Mouse (Mus musculus): Measurements from ENCODE around the gene Swap70. TPM values are rescaled to one million over a fixed set of nuclear protein-coding genes. Genes with fewer than 3 reads are reported as not detected.
A peak's percentile ranks its signal among the peaks of the same experiment; 100 is the strongest.

Gene Swap70
- total and polyA plus RNA-seq, 3 experiments, result 18.3 to 23.3 TPM; not detected in 1

GRCm38 (mm10) chr7:110236085-110236484 is 14.6 kb downstream of the Swap70 start:
- Histone ChIP-seq H3K27me3 (ENCODE audit: control insufficient read depth in 1 of 2, insufficient read depth in 2 of 2, low read length in 2 of 2) (no peaks in the 10 kb centered on the region), H3K9ac (ENCODE audit: control insufficient read depth, low read depth, low read length, poor library complexity, severe bottlenecking) (no peak overlapping the region), H3K9me3 (replicated peaks; ENCODE audit: insufficient read depth, low read length) (no peaks in the 10 kb centered on the region), H3K36me3 (ENCODE audit: control insufficient read depth in 1 of 2, insufficient read depth in 2 of 2, low read length in 2 of 2) (peaks cover 0 to 20% of the 10 kb centered on the region in 2 experiments; a peak in 2 of 4 replicates), H3K27ac (ENCODE audit: control insufficient read depth, low read depth, low read length) (0 out of 2 replicates have a peak overlapping the region, but pooled peaks have one; percentile 3), H3K4me1 (ENCODE audit: control insufficient read depth in 1 of 2, insufficient read depth in 2 of 2, low read length in 2 of 2) (peaks cover 16 to 23% of the 10 kb centered on the region in 2 experiments), H3K79me2 (ENCODE audit: control insufficient read depth, insufficient read depth, low read length, poor library complexity) (peaks cover 5% of the 10 kb centered on the region), H3K4me3 (ENCODE audit: control insufficient read depth in 1 of 2, insufficient read depth in 1 of 2, low read depth in 2 of 2, low read length in 2 of 2) (no peak overlapping the region)
- peak; percentile 48 for DNase-seq (ENCODE audit: low read depth, low spot score)
- TF ChIP-seq ZC3H11A (IDR thresholded peaks at IDR 0.05; ENCODE audit: low read depth, low read length), result no peak
- TF ChIP-seq JUND (IDR thresholded peaks at IDR 0.05; ENCODE audit: low read depth, low read length), result no peak
- no peak for TF ChIP-seq USF2 (IDR thresholded peaks at IDR 0.05; ENCODE audit: borderline replicate concordance in 1 of 2, insufficient read depth in 1 of 2, low read depth in 1 of 2, low read length in 2 of 2)
- TF ChIP-seq EP300 (IDR thresholded peaks at IDR 0.05; ENCODE audit: low read depth in 1 of 2, low read length in 2 of 2), result peak; percentile 24 to 35; a peak in 3 of 4 replicates
- TF ChIP-seq CTCF (IDR thresholded peaks at IDR 0.05 in 2 of 3, conservative IDR thresholded peaks at IDR 0.05 in 1 of 3; ENCODE audit: control insufficient read depth in 1 of 3, insufficient read depth in 1 of 3, low read depth in 2 of 3, low read length in 3 of 3, poor library complexity in 1 of 3, severe bottlenecking in 1 of 3), result no peak
- no peak for TF ChIP-seq POLR2AphosphoS2 (IDR thresholded peaks at IDR 0.05; ENCODE audit: low read length)
- 0 out of 2 replicates have a peak, but pooled peaks have one; percentile 1 for TF ChIP-seq USF1 (IDR thresholded peaks at IDR 0.05; ENCODE audit: low read depth, low read length)
- 0 out of 2 replicates have a peak, but pooled peaks have one; percentile 42 for TF ChIP-seq SIN3A (IDR thresholded peaks at IDR 0.05; ENCODE audit: low read length)
- TF ChIP-seq MYB (IDR thresholded peaks at IDR 0.05; ENCODE audit: low read depth, low read length), result no peak
- TF ChIP-seq RCOR1 (IDR thresholded peaks at IDR 0.05; ENCODE audit: low read depth, low read length), result no peak
- TF ChIP-seq GATA1 (IDR thresholded peaks at IDR 0.05; ENCODE audit: low read depth, low read length), result peak; percentile 60
- no peak for TF ChIP-seq TAL1 (IDR thresholded peaks at IDR 0.05; ENCODE audit: low read length)
- TF ChIP-seq MXI1 (IDR thresholded peaks at IDR 0.05; ENCODE audit: low read depth, low read length), result 0 out of 2 replicates have a peak, but pooled peaks have one; percentile 11
- TF ChIP-seq SMC3 (IDR thresholded peaks at IDR 0.05; ENCODE audit: low read depth, low read length), result no peak
- peak; percentile 59; the same call in 1 of the 2 replicates for TF ChIP-seq CHD1 (IDR thresholded peaks at IDR 0.05; ENCODE audit: low read depth, low read length)
- no peak for TF ChIP-seq RAD21 (IDR thresholded peaks at IDR 0.05; ENCODE audit: low read depth, low read length)
- TF ChIP-seq MAX (IDR thresholded peaks at IDR 0.05; ENCODE audit: low read length), result peak; percentile 31; the same call in 1 of the 2 replicates
- no peak for TF ChIP-seq E2F4 (IDR thresholded peaks at IDR 0.05; ENCODE audit: borderline replicate concordance, low read depth, low read length)
- TF ChIP-seq MYC (IDR thresholded peaks at IDR 0.05; ENCODE audit: low read depth, low read length), result 0 out of 2 replicates have a peak, but pooled peaks have one; percentile 30
- TF ChIP-seq MAZ (IDR thresholded peaks at IDR 0.05; ENCODE audit: low read depth, low read length), result no peak
- TF ChIP-seq KAT2A (conservative IDR thresholded peaks at IDR 0.05; ENCODE audit: low read depth, low read length), result no peak
- TF ChIP-seq NELFE (IDR thresholded peaks at IDR 0.05; ENCODE audit: low read depth, low read length), result no peak
- no peak for TF ChIP-seq ZKSCAN1 (IDR thresholded peaks at IDR 0.05; ENCODE audit: low read depth, low read length)
- TF ChIP-seq ETS1 (IDR thresholded peaks at IDR 0.05; ENCODE audit: low read depth, low read length), result 0 out of 2 replicates have a peak, but pooled peaks have one; percentile 46
- no peak for TF ChIP-seq HCFC1 (IDR thresholded peaks at IDR 0.05; ENCODE audit: low read depth, low read length)
